Mouse (Mus musculus) bone marrow, adult 2 months (tissue): Measurements from ENCODE around the gene Samd4.

Experiments used
- CTCF ChIP-seq: fragments of 200-500 bp; IDR thresholded peaks from 2 replicates; pipeline ENCODE4 v1.5.1; 2011; ENCODE audit warnings: low read length, control low read depth; ENCODE audit not compliant: control insufficient read depth, insufficient read depth
- POLR2A ChIP-seq: fragments of 200-500 bp; IDR thresholded peaks from 2 replicates; pipeline ENCODE4 v1.6.1; 2011; ENCODE audit warnings: low read depth, mild to moderate bottlenecking, control low read depth, low read length, borderline replicate concordance; ENCODE audit not compliant: control insufficient read depth

DNA sequence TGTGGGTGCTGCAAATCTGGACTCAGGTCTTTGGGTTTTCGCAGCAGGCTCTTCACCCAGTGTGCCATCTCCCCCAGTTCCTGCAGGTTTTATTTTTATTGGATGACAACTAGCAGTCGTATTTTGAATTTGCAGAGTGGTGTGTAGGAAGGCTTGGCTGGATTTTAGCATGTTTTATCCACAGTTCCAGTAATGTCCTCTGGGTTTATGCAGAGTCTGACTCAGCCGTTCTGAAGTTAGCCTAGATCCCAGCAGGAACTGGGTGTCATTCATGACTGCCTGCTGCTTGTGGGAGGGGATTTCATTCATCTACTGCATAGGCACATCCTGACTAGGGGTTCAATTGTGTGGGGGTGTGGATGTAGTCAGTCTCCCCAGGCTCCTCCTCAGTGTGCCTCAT, 16.0 kb downstream of the Samd4 start:
- TF ChIP-seq CTCF (no peak), POLR2A (no peak)
